Mouse (Mus musculus): ENCODE results near the gene Higd2a. TPM values are rescaled to one million over a fixed set of nuclear protein-coding genes. Genes with fewer than 3 reads are reported as not detected.
A peak's percentile ranks its signal among the peaks of the same experiment; 100 is the strongest.

Higd2a gene
- polyA plus RNA-seq, 1 experiment from 2014 or later = 260 TPM

- no peak for ATAC-seq
- Histone ChIP-seq H3K9me3 (ENCODE audit: control insufficient read depth, low read length) (no peaks in the 10 kb centered on the region), H3K27ac (ENCODE audit: low read length) (no peak overlapping the region), H3K4me2 (ENCODE audit: low read depth, low read length) (no peak overlapping the region), H3K27me3 (replicated peaks; ENCODE audit: control insufficient read depth, insufficient read depth, low read length) (no peaks in the 10 kb centered on the region), H3K4me3 (ENCODE audit: low read length) (no peak overlapping the region), H3K4me1 (ENCODE audit: control insufficient read depth, insufficient read depth, low read length) (peaks cover 12% of the 10 kb centered on the region), H3K9ac (ENCODE audit: low read depth, low read length) (no peak overlapping the region), H3K36me3 (ENCODE audit: control insufficient read depth, insufficient read depth, low read length) (peaks cover 7% of the 10 kb centered on the region)
- 80% methylated on average over 21 of the region's 21 CpGs for WGBS
Measured at GRCm38 (mm10) chr13:54577652-54578507, 12.1 kb upstream of the Higd2a start.

- Histone ChIP-seq H3K9ac (ENCODE audit: low read depth, low read length) (no peak overlapping the region), H3K9me3 (ENCODE audit: control insufficient read depth, low read length) (no peaks in the 10 kb centered on the region), H3K4me3 (ENCODE audit: low read length) (no peak overlapping the region), H3K4me2 (ENCODE audit: low read depth, low read length) (no peak overlapping the region), H3K36me3 (ENCODE audit: control insufficient read depth, insufficient read depth, low read length) (peaks cover 17% of the 10 kb centered on the region), H3K27ac (ENCODE audit: low read length) (no peak overlapping the region), H3K4me1 (ENCODE audit: control insufficient read depth, insufficient read depth, low read length) (no peaks in the 10 kb centered on the region; the same call in 1 of the 2 replicates), H3K27me3 (replicated peaks; ENCODE audit: control insufficient read depth, insufficient read depth, low read length) (no peaks in the 10 kb centered on the region)
- no peak for ATAC-seq
- 65% methylated on average over 2 of the region's 2 CpGs for WGBS
Measured at GRCm38 (mm10) chr13:54581385-54581784, 8.6 kb upstream of the Higd2a start.

GRCm38 (mm10) chr13:54582126-54582525, 7.9 kb upstream of the Higd2a start:
- Histone ChIP-seq H3K4me3 (ENCODE audit: low read length) (no peak overlapping the region), H3K27ac (ENCODE audit: low read length) (no peak overlapping the region), H3K4me1 (ENCODE audit: control insufficient read depth, insufficient read depth, low read length) (no peaks in the 10 kb centered on the region; the same call in 1 of the 2 replicates), H3K4me2 (ENCODE audit: low read depth, low read length) (no peak overlapping the region), H3K9ac (ENCODE audit: low read depth, low read length) (no peak overlapping the region), H3K27me3 (replicated peaks; ENCODE audit: control insufficient read depth, insufficient read depth, low read length) (no peaks in the 10 kb centered on the region), H3K9me3 (ENCODE audit: control insufficient read depth, low read length) (no peaks in the 10 kb centered on the region), H3K36me3 (ENCODE audit: control insufficient read depth, insufficient read depth, low read length) (peaks cover 20% of the 10 kb centered on the region)
- 67% methylated on average over 10 of the region's 10 CpGs for WGBS
- ATAC-seq = peak; percentile 21; the same call in 1 of the 2 replicates

- H3K27ac ChIP-seq (ENCODE audit: low read length) = no peak overlapping the region; the same call in 1 of the 2 replicates
- no peak overlapping the region for H3K9ac ChIP-seq (ENCODE audit: low read depth, low read length)
- WGBS = 67% methylated on average over 5 of the region's 5 CpGs
- no peak overlapping the region for H3K4me3 ChIP-seq (ENCODE audit: low read length)
- peaks cover 20% of the 10 kb centered on the region for H3K36me3 ChIP-seq (ENCODE audit: control insufficient read depth, insufficient read depth, low read length)
- no peaks in the 10 kb centered on the region for H3K9me3 ChIP-seq (ENCODE audit: control insufficient read depth, low read length)
- ATAC-seq = peak; percentile 29; the same call in 1 of the 2 replicates
- no peaks in the 10 kb centered on the region; the same call in 1 of the 2 replicates for H3K4me1 ChIP-seq (ENCODE audit: control insufficient read depth, insufficient read depth, low read length)
- H3K4me2 ChIP-seq (ENCODE audit: low read depth, low read length) = no peak overlapping the region
- no peaks in the 10 kb centered on the region for H3K27me3 ChIP-seq (replicated peaks; ENCODE audit: control insufficient read depth, insufficient read depth, low read length)
Measured at GRCm38 (mm10) chr13:54582860-54583259, 7.1 kb upstream of the Higd2a start.

- WGBS = 91% methylated on average over 11 of the region's 11 CpGs
Measured at GRCm38 (mm10) chr13:54585831-54586230, 4.2 kb upstream of the Higd2a start.

GRCm38 (mm10) chr13:54589414-54589995, 502 bp upstream of the Higd2a start:
- H3K27me3 ChIP-seq (replicated peaks; ENCODE audit: control insufficient read depth, insufficient read depth, low read length) = no peaks in the 10 kb centered on the region
- no peak overlapping the region for H3K27ac ChIP-seq (ENCODE audit: low read length)
- H3K36me3 ChIP-seq (ENCODE audit: control insufficient read depth, insufficient read depth, low read length) = peaks cover 6% of the 10 kb centered on the region; the same call in 1 of the 2 replicates
- WGBS = under 1% methylated on average over 24 of the region's 24 CpGs
- peak; percentile 23 for ATAC-seq
- H3K4me1 ChIP-seq (ENCODE audit: control insufficient read depth, insufficient read depth, low read length) = peaks cover 14% of the 10 kb centered on the region
- H3K9ac ChIP-seq (ENCODE audit: low read depth, low read length) = peak overlapping the region; percentile 77
- no peaks in the 10 kb centered on the region for H3K9me3 ChIP-seq (ENCODE audit: control insufficient read depth, low read length)
- peak overlapping the region; percentile 59 for H3K4me2 ChIP-seq (ENCODE audit: low read depth, low read length)
- peak overlapping the region; percentile 93 for H3K4me3 ChIP-seq (ENCODE audit: low read length)

More at GRCm38 (mm10) chr13:54585831-54586230, 4.2 kb upstream of the Higd2a start:
- H3K4me2 ChIP-seq (ENCODE audit: low read depth, low read length) = no peak overlapping the region
- H3K9me3 ChIP-seq (ENCODE audit: control insufficient read depth, low read length) = no peaks in the 10 kb centered on the region
- H3K36me3 ChIP-seq (ENCODE audit: control insufficient read depth, insufficient read depth, low read length) = peaks cover 16% of the 10 kb centered on the region
- no peak overlapping the region for H3K9ac ChIP-seq (ENCODE audit: low read depth, low read length)
- H3K4me3 ChIP-seq (ENCODE audit: low read length) = no peak overlapping the region
- no peak for ATAC-seq
- H3K27ac ChIP-seq (ENCODE audit: low read length) = no peak overlapping the region
- H3K4me1 ChIP-seq (ENCODE audit: control insufficient read depth, insufficient read depth, low read length) = peaks cover 4% of the 10 kb centered on the region; the same call in 1 of the 2 replicates
- H3K27me3 ChIP-seq (replicated peaks; ENCODE audit: control insufficient read depth, insufficient read depth, low read length) = no peaks in the 10 kb centered on the region

GRCm38 (mm10) chr13:54591776-54592356, 1.9 kb downstream of the Higd2a start:
- no peak overlapping the region for H3K9ac ChIP-seq (ENCODE audit: low read depth, low read length)
- no peaks in the 10 kb centered on the region for H3K9me3 ChIP-seq (ENCODE audit: control insufficient read depth, low read length)
- no peaks in the 10 kb centered on the region for H3K27me3 ChIP-seq (replicated peaks; ENCODE audit: control insufficient read depth, insufficient read depth, low read length)
- H3K27ac ChIP-seq (ENCODE audit: low read length) = no peak overlapping the region
- H3K4me2 ChIP-seq (ENCODE audit: low read depth, low read length) = 0 out of 2 replicates have a peak overlapping the region, but pooled peaks have one; percentile 68
- H3K4me3 ChIP-seq (ENCODE audit: low read length) = no peak overlapping the region
- peaks cover 21% of the 10 kb centered on the region for H3K4me1 ChIP-seq (ENCODE audit: control insufficient read depth, insufficient read depth, low read length)
- WGBS = 92% methylated on average over 8 of the region's 8 CpGs
- H3K36me3 ChIP-seq (ENCODE audit: control insufficient read depth, insufficient read depth, low read length) = 0 out of 2 replicates have a peak, but pooled peaks cover 3% of the 10 kb centered on the region
- ATAC-seq = no peak

GRCm38 (mm10) chr13:54593617-54594016, 3.6 kb downstream of the Higd2a start:
- no peaks in the 10 kb centered on the region for H3K9me3 ChIP-seq (ENCODE audit: control insufficient read depth, low read length)
- no peaks in the 10 kb centered on the region for H3K36me3 ChIP-seq (ENCODE audit: control insufficient read depth, insufficient read depth, low read length)
- peaks cover 21% of the 10 kb centered on the region for H3K4me1 ChIP-seq (ENCODE audit: control insufficient read depth, insufficient read depth, low read length)
- no peak for ATAC-seq
- H3K4me3 ChIP-seq (ENCODE audit: low read length) = no peak overlapping the region
- no peak overlapping the region for H3K27ac ChIP-seq (ENCODE audit: low read length)
- H3K4me2 ChIP-seq (ENCODE audit: low read depth, low read length) = no peak overlapping the region
- H3K9ac ChIP-seq (ENCODE audit: low read depth, low read length) = no peak overlapping the region
- WGBS = 89% methylated on average over 11 of the region's 11 CpGs
- H3K27me3 ChIP-seq (replicated peaks; ENCODE audit: control insufficient read depth, insufficient read depth, low read length) = no peaks in the 10 kb centered on the region

GRCm38 (mm10) chr13:54596107-54596690, 6.2 kb downstream of the Higd2a start:
- H3K36me3 ChIP-seq (ENCODE audit: control insufficient read depth, insufficient read depth, low read length) = no peaks in the 10 kb centered on the region
- H3K4me1 ChIP-seq (ENCODE audit: control insufficient read depth, insufficient read depth, low read length) = peaks cover 14% of the 10 kb centered on the region
- no peaks in the 10 kb centered on the region for H3K27me3 ChIP-seq (replicated peaks; ENCODE audit: control insufficient read depth, insufficient read depth, low read length)
- peak; percentile 58 for ATAC-seq
- H3K4me2 ChIP-seq (ENCODE audit: low read depth, low read length) = no peak overlapping the region
- no peak overlapping the region for H3K9ac ChIP-seq (ENCODE audit: low read depth, low read length)
- H3K9me3 ChIP-seq (ENCODE audit: control insufficient read depth, low read length) = no peaks in the 10 kb centered on the region
- peak overlapping the region; percentile 24; the same call in 1 of the 2 replicates for H3K27ac ChIP-seq (ENCODE audit: low read length)
- H3K4me3 ChIP-seq (ENCODE audit: low read length) = no peak overlapping the region
- WGBS = 60% methylated on average over 8 of the region's 8 CpGs
